Mouse (Mus musculus): ENCODE results near the gene Papss1.

DNA sequence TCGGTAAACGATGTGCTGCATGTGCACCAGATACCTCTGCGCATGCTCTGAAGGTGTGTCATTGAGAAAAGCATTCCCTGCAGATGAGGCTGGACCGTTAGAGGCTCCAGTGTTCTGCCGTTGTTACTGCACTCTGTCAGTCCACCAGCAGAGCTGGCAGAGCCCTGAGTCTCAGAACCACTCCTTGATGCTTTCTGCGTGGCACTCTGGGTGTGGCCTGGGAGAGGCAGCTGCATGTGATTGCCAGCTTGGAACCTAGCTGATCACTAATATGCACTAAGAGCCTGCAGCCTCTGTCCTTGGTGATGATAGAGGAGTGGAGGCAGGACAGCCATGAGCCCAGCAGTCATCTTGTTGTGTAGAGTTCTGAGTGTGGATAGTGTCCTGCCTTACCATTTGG is 43.5 kb downstream of the Papss1 start:
- TF ChIP-seq CTCF (IDR thresholded peaks at IDR 0.05; ENCODE audit: low read depth, low read length), result no peak
- no peak for TF ChIP-seq POLR2A (IDR thresholded peaks at IDR 0.05; ENCODE audit: borderline replicate concordance, low read depth, low read length)
